Mouse (Mus musculus) liver, postnatal 0 days (tissue): Measurements from ENCODE around the gene Wwc1.

Experiments used
- CTCF ChIP-seq: sonication (generic); IDR thresholded peaks from 2 replicates; pipeline ENCODE4 v1.5.1; 2016; ENCODE audit warnings: antibody characterized with exemption, low read depth
- EP300 ChIP-seq: IDR thresholded peaks from 2 replicates; pipeline ENCODE4 v1.6.1; 2016; ENCODE audit warnings: antibody characterized with exemption, low read depth, mild to moderate bottlenecking

DNA sequence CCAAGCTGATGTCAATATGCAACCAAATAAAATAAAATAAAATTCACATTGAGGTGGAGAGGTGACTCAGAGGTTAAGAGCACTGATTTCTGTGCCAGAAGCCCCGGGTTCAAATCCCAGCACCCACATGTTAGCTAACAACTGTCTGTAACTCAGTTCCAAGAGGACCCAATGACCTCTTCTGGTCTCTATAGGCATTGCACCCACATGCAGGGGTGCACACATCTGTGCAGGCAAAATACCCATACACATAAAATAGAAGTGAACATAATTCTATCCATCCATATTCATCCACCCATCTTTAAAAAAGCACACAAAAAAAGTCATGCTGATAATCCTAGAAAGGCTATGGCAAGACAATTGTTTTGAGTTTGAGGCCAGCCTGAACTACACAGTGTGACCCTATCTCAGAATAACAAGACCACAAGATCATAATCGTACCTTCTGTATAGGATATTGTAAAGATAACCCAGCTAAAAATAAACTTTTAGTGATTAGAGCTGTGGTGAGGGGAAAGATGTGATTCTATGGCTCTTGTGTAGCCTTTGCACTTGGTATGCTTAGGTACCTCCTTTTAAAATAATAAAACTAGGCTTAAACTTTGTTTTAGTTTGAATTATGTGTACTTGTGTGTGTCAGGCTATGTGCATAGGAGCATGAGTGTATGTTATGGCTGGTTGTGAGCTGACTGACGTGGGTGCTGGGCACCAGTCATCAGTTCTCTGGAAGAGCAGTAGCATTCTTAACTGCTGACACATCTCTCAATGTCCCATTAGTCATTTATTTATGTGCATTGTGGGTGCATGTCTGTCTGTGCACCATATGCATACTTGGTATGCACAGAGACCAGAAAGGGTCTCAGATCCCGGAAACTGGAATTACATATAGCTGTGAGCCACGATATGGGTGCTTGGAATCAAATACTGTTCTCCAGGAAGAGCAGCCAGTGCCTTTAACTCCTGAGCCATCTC, 142.9 kb downstream of the Wwc1 start:
- TF ChIP-seq CTCF (no peak), EP300 (no peak)
